In genomic region chr3:66101074-66101473, GRCm38 (mm10) we compare ENCODE assay signal across 17 mouse cellular contexts.
"Had no signal": no experiment of that assay in that cellular context is flagged by ENCODE, and none has a peak within 500 bp of the region (broad histone marks: within the 10 kb centered on the region; RNA-seq: fewer than 3 reads in every experiment).

No protein-coding gene starts in this region.

- H3K4me3 ChIP-seq: lung, embryonic 15.5 days; megakaryocyte, embryonic 14.5 days; midbrain, embryonic 12.5 days; midbrain, embryonic 15.5 days; neural tube, embryonic 12.5 days; stomach, embryonic 15.5 days had no signal

- H3K9ac ChIP-seq: liver, postnatal 0 days; lung, embryonic 15.5 days; midbrain, embryonic 12.5 days; midbrain, embryonic 15.5 days; neural tube, embryonic 12.5 days; stomach, embryonic 15.5 days had no signal

- H3K9me3 ChIP-seq: lung, embryonic 15.5 days; midbrain, embryonic 12.5 days; midbrain, embryonic 15.5 days; neural tube, embryonic 12.5 days; stomach, embryonic 15.5 days had no signal

- DNase-seq: liver, postnatal 0 days; lung, adult 2 months; lung, postnatal 14 days; lung, postnatal 36 days; right cerebral cortex, postnatal 14 days; thymus, adult 2 months; thymus, postnatal 25 days; thymus, postnatal 4 days had no signal

- H3K4me2 ChIP-seq: lung, embryonic 15.5 days; midbrain, embryonic 12.5 days; midbrain, embryonic 15.5 days; neural tube, embryonic 12.5 days; stomach, embryonic 15.5 days had no signal

- H3K36me3 ChIP-seq: lung, embryonic 15.5 days; midbrain, embryonic 12.5 days; midbrain, embryonic 15.5 days; neural tube, embryonic 12.5 days; stomach, embryonic 15.5 days had no signal

- ATAC-seq: liver, postnatal 0 days; lung, postnatal 0 days had no signal

- H3K27me3 ChIP-seq: lung, embryonic 15.5 days; megakaryocyte, embryonic 14.5 days; midbrain, embryonic 12.5 days; midbrain, embryonic 15.5 days; neural tube, embryonic 12.5 days; stomach, embryonic 15.5 days had no signal

- H3K27ac ChIP-seq: lung, embryonic 15.5 days; macrophage; neural tube, embryonic 12.5 days; stomach, embryonic 15.5 days; stomach, postnatal 0 days had no signal

- H3K4me1 ChIP-seq: lung, embryonic 15.5 days; megakaryocyte, embryonic 14.5 days; neural tube, embryonic 12.5 days; stomach, embryonic 15.5 days had no signal
